Mouse (Mus musculus) 416B (cell line): ENCODE measurements around the gene Lama2.

Experiments
- DNase-seq: peaks from one replicate; pipeline ENCODE4 v3.0.0; 2011; ENCODE audit warnings: low read depth

Lama2 gene

DNA sequence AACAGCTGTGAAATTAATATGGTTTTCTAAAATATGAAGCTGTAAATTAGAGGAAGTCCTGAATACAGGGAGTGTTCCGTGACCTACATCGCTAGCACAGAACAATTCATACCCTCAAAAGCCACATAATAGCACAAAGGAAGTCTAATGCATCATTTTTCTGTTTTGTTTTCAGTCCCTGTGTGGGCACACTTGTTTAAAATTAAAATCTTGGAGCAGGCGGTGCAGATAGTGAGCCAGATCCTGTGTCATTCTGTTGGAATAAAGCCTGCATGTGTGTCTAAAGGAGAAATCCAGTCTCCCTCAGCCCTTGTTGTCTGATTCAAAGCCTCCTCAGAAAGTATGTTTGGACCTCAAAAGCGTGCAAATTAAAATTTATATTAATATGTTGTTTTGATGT is 234.9 kb downstream of the Lama2 start:
- no peak for DNase-seq

DNA sequence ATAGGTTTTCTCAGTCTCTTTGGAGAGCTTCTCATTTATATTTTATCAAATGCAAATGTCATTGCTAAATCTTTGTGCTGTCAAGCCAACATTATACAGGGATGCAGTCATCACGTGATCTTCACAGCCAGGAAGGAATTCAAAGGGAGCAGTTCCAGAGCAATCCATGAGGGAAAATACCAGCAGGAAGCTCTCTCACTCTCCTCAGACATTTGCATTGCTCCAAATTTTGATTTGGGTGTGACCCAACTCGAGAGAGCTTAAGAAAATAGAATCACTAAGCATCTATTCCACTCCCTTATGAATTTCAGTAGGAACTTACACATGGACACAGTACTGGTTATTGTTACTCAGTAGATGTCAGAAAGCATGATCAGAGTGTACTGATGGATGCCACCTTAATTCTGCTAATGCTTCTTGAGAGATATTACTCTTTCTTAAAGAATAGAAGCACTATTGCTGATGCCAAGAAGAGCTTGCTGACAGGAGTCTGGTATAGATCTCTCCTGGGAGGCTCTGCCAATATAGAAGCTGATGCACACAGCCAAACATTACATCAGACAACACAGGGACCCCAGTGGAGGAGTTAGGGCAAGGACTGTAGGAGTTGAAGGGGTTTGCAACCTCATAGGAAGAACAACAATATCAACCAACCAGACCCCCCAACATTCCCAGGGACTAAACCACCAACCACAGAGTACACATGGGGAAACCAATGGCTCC is 236.5 kb downstream of the Lama2 start:
- no peak for DNase-seq

DNA sequence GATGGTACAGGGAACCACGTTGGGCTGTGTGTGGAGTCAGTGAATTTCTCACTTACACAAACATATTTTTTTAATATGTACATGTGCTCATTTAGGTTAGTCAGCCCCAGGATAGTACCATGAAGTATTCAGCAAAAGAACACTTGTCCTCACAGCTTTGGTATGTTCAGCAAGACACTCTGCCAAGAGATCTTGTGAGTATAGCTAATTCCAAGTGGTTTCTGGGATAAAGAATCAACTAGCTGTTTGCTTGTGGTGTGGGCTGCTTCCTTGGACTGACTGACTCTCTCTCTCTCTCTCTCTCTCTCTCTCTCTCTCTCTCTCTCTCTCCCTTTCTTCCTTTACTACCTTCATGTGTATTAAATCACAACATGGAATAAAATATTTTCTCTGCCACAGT is 241.3 kb downstream of the Lama2 start:
- no peak for DNase-seq

DNA sequence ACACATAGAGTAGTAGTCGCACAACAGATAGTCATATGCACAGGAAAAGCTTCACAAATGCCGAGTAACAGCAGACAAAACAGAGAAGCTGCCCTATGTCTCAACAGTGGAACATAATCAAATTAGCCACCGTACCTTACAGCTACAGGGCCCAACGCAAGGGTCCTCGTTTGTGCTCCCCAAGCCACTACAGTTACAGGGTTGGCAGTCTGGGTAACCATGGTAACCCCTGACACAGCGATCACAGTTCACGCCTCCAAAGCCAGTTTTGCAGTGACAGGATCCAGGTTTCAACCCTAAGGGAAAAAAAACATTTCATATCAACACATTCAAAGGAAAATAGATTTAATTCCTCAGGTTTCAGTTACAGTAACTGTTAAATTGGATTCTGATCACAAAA is 275.3 kb downstream of the Lama2 start:
- DNase-seq: no peak

DNA sequence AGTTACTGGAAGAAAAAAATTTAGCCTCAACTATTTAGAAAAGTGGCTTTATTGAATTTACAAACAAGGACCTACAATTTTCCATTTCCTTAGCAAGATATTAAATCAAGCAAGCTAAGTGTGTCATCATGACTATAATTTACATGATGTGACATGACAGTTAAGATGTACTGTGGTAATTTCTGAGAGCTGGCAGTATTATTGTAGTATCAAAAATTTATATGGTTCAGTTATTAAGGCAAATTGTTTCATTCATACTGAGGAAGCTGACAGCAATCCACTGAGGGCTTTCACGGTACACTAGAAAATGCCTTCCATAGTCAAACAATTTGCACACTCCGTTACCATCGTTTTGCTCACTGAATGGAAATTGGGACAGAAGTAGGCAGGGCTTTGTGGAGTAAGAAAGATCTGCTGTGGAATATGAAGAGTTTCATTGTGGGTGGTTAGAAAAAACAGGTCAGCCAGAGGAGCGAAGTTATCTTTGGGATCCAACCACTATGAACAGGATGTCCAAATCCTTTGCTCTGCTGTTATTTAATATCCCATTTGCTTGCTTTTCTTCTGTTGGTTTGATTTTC is 297.1 kb downstream of the Lama2 start:
- DNase-seq: no peak

DNA sequence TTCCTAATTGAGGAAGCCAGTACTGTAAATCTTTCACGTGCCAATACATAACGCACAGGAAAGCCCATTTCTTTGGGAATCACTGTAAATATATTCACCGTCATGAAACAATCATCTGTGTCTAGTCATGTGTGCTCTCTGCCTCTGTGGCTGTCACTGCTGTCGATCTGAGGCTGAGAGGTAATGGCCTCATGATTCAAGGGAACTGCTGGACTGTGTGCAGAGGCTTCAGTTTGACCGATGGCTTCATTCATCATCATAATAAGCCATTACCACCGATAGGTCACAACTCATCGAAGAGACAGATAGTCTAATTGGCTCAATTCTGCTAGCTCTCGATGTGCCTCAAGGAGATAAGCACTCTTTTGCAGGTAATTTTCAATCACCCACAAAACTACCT is 312.1 kb downstream of the Lama2 start:
- no peak for DNase-seq

DNA sequence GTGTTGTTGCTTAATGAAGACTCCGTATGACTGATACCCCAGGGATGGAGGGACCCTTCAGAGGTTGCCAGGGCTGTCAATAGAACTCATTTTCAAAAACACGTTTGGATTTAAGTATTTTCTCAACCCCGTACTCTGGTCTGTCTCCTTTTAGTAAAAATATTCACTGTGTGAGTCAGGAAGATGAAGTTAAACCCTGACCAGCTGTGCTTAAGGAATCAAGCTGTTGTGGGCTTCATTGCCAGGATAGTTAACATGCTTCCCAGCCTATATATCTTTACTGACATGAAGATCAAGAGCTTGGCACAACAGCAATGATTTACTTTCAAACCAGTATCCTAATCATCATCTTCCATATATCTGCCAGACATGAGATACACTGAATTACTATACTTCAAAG is 314.3 kb downstream of the Lama2 start:
- DNase-seq: no peak

DNA sequence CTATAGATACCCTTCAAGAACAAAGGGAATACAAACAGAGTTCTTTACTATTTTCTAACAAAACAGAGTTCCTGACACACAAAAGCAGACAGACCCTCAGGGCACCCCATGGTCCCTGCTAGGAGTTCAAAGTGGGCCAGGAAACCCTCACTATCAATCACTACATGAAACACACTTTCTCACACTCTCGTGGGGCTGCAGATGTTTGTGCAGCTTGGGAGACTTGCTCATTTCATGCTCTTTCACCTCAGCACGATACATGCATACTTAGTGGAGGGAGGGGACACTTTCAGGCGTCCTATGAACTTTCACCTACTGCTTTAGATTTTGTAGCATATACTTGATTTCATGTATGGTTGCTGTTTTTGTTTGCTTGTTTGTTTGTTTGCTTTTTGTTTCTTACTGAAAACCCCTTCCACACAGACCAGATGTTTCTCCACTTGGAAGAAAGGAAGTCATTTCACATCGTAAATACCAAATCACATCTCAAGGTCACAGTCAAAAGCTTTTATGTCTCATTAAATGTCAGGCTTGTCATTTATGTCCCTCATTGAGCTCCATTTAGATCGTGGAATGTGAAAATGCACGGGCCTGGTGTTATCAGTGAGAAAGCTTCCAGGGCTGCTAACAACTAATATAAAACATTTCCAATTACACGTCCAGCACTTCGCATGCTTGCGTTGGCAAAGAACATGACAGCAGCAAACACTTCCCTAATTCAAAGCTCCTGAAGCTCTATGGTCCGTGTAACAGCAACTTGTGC is 334.3 kb downstream of the Lama2 start:
- no peak for DNase-seq

DNA sequence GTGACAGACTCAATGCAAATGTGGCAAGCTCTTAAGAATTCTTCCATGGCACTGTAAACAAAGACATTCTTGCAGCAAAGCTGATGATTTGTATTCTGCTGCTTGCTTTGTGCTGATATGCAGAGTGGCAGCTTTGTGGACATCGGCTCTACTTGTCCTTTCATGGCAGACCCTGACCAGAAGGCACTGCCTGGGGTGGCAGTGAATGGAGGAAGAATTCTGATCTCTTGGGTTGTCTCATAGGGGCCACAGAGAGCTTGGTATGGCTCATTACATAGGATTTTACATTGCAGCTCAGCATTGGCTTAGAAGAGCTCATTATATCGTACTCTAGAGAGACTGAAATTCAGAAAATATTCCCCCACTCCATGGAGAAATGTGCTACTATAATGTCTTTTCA is 352.1 kb downstream of the Lama2 start:
- no peak for DNase-seq

DNA sequence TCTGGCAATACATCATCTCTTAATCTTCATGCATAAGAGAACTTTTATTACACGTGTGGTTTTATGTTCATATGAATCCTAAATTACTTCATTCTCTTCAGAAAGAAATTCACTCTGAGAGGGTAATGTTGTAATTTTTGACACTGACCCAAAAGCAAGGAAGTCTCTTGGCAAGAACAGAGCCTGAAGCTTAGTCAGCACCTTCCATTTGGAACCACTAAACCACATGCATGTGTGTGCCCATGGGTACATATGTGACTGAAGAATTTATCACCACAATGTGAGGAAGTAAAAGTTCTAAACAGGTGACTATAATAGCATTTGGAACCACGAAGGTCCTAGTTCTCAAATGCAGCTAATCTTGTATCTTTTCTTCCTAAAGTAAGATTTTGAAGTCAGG is 353.7 kb downstream of the Lama2 start:
- DNase-seq: peak; percentile 1

DNA sequence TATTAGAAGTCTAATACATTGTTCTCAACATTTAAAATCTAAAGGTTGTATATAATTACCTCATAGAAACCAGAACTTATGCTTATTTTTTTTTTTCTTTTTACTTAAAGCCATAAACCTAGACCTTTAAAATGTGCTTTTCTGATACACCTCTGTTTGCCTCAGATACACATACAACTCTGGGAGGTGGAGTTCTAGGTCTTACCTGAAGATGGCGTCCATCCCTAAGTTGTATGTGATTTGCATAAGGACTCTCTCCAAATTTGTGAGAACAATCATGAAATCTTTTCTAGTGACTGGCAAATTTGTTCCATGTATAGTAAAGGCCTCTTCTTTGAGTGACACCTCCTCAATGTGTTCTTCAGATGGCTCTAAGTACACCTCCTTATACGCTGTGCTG is 354.8 kb downstream of the Lama2 start:
- DNase-seq: peak; percentile 1

DNA sequence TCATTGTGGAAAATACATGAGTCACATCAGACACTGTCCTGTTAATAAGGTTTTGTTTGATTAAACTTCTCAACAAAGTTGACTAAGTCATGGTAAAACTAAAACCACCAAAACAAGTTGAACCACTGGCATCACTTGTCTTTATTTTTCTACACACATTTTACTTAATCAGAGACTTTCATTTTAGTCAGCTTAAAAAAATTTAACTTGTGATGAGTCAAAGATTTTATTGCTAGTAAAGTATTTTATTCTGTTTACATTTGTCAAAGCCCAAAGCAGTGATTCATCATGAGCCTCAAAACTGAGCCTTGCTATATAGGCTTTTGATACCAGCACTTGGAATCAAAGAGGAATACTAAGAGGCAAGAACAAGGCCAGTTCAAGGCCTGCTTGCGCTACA is 369.8 kb downstream of the Lama2 start:
- DNase-seq: no peak

DNA sequence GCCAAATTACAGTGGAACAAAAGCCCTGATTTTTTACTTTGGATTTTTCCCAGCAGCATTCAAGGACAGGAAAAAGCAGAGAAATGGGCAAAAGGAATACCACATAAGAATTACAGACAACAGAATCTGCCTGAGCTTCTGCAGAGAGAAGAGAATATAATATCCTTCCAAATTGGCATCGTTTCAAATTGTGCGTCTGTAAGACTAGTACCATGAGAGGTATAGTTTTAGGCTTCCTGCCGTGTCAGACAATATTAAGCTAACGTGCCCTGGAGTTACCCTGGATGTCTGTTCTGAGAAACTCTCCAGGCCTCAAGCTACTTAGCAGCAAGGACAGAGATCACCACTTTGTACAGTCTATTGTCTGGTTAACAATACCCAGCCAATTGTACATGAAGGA is 384.8 kb downstream of the Lama2 start:
- DNase-seq: no peak

DNA sequence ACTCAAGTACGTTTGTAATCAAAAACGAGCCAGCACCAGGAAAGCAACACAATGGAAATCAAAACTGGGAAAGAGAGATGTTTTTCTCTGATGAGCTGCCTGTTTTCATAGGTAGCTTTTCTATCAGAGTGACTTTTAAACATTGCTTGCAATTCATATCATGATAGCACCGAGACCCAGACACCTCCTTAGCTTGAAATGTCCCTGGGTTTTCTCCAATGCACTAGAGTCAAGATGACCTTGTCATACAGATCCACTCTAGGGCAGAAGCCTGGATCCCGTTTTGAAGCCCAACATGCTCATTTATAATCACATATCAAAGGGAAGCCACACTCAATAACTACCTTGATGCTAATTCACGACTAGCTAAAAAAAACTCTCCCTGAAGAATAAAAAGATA is 386.0 kb downstream of the Lama2 start:
- no peak for DNase-seq

DNA sequence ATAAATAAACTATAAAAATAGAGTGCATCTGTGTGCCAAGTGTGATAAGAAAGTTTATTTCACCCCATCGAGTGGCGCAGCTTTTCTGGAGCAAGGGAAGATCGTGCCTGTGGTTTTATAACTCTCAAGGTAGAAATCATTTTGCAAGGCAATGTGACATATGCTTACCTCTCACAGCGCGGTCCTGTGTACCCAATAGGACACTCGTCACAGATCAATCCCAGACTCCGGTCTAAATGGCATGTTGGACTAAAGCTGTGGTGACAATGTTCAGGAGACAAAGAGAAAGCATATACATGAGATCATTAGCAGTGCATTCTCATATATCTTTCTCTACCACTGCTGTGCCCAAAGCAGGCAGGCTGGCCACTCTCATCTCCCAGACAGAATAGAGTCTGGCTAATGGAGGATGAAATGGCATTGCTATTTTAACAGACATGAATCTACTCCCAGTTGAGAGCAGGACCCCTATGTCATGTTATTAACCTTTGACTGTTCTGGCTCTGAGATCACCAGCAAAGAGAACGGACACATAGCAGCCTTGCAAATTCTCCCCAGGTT is 395.7 kb downstream of the Lama2 start:
- no peak for DNase-seq

DNA sequence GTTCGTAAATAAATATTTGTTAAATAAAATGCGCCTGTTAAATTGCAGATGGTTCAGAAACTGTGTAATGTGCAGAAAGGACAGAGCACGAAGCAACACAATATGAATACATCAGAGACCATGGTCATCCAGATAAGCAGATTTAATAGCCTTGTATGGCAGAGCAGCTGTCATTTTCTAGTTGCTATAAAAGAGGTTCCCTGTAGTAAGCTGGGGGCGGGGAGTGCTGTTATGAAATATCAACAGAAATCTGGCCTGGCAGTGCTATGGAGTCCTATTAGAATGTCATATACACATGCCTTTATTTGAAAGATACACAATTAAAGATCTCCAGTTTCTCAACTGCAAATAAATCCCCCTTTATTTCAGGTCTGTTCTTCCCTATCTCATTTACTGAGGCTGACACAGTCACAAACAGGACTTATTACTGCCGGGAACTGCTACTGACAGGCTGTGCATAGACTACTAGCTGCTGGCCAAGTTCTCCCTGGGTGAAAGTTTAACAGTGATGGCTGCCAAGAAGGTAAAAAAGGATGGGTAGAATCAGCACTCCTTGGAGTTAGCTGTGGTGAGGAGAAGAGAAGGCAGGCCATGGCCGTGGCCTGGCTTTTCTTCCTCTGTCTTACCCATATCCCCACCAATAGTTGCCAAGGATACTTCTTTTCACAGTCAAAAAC is 396.8 kb downstream of the Lama2 start:
- DNase-seq: no peak

DNA sequence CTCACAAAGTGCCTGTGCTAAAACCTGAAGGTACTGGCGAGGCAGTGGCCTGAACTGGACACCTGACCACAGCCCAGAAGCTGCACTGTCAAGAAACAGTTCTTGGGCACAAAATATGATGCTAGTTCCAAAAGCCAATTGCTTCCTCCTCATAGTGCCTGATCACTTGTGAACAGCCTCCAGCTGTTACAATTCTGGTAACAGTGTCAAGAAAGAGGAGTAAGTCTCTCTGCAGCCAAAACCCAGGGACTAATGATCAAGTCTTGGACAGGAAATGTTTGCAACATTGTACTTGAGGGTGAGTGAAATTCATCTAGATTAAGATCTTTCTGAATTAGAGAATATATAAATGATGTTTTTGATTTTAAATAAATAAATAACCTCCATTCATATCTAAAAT is 399.9 kb downstream of the Lama2 start:
- DNase-seq: no peak

DNA sequence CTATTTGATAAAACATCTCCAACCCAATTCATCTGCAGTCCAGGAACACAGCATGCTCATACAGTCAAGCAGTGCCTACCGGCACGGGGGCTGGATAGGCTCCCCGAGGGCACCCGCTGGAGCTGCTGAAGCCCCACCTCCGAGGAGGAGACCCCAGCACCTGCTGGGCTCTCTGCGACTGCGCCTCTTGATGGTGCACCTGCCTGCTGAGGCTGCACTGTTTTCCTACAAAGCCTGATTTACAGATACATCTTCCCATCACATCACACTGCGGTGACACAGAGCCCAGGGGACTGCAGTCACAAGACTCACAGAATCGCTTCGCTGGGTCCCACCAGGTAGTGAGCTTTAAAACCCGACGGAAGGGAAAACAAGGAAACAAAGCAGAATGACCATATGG is 412.2 kb downstream of the Lama2 start:
- no peak for DNase-seq

DNA sequence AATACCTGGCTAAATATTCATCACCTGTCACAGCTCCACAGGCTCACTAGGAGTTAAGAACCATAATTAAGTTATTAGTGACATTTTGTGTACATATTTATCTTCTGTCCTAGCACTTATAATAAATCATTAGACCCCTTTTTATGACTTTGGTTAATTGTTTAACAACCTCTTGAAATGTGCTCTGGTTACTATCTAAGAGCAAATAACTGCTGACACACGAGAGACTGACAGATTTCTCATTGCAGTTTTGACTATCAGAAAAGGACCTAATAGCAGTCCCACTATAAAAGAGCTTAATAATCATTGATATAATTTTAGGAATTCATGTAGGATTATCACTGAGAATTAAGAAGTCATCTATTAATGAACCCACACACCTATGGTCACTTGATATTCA is 421.1 kb downstream of the Lama2 start:
- DNase-seq: no peak

DNA sequence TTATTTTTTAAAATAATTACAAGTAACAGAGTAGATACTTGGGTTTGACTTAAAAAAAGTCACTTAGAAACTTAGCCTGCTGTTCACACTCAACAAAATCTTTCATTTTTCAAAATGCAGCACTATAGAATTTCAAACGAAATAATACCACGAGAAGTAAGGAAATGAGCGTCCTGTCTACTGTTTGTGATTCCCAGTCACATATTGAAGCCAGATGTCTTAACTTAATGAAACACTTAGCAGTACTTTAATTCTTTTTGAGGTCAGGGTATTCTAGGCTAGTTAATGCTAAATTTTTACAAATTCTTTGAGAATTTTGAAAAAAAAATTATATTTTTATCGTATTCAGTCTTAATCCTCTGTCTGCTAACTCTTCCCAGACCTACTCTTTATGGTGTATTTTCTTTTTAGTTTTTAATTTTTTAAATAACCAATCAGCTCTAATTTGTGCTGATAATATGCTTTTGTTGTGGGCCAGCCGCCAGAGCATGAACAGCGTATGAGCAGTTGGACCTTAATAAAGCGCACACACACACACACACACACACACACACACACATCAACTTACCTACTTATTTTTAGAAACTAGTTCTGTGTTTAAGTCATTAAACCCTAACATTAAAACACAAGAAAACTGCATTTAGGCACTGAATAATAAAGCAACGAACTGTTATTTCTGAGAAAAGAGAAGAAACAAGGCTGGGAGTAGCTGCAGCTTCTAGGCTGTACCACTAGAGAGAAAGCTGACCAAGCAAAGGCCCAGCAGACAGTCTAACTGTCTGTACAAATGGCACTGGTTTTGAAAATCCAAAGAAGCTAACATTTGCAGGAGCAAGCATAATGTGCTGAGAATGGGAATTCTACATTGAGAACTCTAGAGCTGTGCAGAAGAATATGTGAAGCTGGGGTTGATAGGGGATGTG is 425.3 kb downstream of the Lama2 start:
- no peak for DNase-seq

DNA sequence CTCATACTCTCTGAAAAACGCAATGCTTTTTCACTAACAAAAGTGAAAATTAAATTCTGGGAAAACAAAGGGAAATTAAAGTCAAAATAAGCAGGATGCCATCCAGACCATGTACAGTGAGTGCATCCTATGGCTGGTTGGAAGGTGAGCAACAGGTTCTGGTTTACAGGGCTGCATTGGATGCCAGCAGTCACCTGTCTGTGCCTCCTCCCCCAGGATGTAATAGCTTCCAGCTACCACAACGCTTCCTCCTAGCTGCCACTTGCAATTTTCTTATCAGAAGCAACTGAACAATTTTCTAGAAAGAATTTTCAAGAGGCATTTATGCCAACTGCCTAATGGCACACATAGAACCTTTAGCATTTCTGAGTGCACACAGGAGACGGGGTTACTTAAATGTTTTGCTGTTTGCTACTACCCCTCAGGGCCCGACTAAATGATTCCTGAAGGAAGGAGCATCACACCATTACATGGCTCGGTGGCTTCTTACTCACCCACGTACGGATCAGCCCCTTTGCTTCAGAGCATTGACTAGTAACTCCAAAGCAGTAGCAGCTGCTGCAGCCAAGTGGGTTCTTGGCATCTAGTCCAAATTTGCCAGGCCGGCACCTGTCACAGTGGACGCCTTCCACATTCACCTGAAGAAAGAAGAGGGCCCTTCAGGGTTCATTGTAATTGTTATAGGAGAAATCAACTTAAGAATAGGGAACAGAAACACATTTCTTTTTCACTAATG is 430.8 kb downstream of the Lama2 start:
- DNase-seq: no peak
